Mouse (Mus musculus) urinary bladder, postnatal 10 days (tissue): ENCODE data around the gene Tardbp.

Experiments used
- DNase-seq: peaks from one replicate; pipeline ENCODE4 v3.0.0; 2022; ENCODE audit warnings: low spot score

The Tardbp gene

GRCm38 (mm10) chr4:148639455-148639854 lies 12.6 kb upstream of the Tardbp start:
- no peak for DNase-seq

DNA sequence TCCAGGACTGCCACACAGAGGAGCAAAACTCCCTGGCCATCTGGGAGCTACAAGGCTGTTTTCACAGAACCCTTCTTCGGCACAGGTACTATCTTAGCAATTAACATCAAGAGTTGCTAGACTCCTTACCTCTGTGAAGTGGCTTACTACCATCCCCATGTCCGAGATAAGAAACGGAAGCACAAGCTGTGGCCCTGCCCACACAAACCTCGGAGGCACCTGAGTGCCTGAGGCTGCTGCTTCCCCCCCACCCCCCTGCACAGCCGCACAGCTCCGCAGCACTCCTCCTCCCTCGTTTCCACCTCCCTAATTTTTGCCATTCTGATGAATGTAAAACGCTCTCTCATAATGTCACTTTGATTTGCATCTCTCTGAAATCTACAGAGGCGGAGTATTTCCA lies 11.5 kb upstream of the Tardbp start:
- no peak for DNase-seq

DNA sequence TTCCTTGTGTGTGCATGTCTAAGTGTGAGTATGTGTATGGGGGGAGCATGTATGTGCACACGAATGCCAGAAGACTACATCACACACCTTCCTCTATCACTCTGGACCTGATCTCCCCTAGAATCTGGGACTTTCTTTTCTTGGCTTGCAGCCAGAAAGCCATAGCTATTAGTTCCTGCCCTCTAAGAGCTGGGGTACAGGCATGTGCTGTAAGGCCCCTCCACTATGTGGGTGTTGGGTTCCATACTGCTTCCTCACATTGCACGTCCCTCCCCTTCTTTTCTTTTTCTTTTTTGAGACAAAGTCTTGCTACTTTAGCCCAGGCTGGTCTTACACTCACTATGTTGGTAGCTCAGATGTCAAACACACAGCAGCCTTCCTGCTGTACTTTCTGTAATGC lies 8.5 kb upstream of the Tardbp start:
- DNase-seq: no peak

GRCm38 (mm10) chr4:148633395-148634061 lies 6.7 kb upstream of the Tardbp start:
- DNase-seq: no peak

- no peak for DNase-seq
Observed at GRCm38 (mm10) chr4:148632013-148632692, 5.3 kb upstream of the Tardbp start.

DNA sequence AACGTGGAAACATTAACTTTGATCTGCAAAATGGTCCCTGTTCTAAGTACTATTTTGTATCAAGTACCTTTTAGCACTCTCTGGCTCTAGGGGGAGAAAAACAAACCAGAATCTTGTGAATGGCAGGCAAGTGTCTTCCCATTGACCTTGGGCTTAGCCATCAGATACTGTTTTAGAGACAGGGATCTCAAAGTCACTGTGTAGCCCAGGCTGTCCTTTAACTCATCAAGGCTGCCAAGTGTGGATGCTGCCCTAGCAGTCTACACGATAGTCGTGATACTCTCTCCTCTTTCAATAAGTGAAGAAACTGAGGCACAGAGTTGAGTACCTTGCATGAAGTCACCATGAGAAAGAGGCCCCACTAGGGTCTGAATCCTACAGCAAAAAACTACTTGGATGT lies 427 bp upstream of the Tardbp start:
- DNase-seq: no peak

DNA sequence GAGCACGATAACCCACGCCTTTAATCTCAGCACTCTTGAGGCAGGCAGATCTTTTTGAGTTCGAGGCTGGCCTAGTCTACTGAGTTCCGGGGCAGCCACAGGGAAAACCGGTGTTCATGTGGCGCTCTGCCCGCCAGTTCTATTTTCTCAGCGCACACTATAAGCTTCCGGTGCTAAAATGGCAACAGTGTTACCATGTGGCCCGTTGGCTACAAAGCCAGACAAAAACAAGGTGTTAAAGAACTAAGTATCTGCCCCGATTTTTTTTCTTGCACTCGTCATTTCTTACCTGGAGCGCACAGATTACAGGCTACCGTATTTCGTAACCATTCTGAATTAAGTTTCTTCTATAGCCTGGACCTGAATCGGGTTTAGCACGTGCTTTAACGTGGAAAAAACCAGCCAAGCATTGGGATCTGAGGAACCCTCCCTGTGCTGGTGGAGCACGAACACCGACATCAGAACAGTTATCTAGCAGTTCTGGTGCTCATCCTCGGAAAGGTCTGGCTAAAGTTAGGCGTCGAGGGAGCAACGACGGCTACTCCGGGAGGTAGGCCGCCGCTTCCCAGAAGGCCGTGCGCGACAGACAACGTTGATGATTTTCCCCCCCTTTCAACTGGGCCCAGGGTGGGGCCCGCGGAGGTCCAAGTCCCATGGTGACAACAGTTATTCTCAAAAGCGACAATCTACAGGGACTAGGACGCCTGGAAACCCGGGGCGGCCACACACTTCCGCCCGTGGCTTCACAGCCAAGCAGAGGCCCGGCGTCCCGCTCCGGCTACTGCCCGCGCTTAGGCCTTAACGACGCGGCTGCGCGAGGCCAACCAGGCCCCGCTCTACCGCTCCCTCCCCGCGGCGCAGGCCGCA lies 830 bp downstream of the Tardbp start:
- no peak for DNase-seq

DNA sequence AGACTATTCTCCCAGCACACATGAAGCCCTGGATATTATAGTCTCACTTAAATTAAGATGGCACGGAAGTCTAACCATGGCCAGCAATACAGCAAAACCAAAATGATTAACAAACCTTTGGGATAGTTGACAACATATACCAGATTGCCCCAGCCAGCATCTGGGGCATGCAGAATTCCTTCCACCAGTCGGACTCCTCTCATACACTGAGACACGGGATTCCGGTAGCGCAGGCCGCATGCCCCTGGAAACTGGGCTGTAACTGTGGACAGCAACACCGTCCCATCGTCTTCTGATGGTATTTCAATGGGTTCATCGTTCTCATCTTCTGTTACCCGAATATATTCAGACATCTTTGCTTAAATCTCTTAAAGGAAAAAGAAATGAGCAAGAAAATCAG lies 1.8 kb downstream of the Tardbp start:
- DNase-seq: no peak

DNA sequence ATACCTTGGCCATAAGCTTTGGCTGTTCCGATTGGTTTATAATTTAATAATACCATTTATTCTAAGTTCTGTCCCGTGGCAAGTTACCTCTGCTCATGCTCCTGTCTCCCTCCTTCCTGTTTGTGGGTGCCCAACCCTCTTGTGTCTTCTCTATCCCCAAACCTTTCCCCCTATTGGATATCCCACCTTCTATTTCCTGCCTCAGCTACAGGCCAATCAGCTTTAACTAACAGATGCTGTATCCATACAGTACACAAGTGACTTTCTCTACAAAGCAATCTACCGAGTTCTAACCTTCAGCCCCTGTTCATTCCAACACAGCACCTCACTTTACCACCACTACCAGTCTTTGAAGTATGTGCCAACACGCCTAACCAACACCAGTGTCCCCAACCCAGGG lies 3.2 kb downstream of the Tardbp start:
- DNase-seq: no peak

- no peak for DNase-seq
Observed at GRCm38 (mm10) chr4:148622485-148622884, 4.3 kb downstream of the Tardbp start.

DNA sequence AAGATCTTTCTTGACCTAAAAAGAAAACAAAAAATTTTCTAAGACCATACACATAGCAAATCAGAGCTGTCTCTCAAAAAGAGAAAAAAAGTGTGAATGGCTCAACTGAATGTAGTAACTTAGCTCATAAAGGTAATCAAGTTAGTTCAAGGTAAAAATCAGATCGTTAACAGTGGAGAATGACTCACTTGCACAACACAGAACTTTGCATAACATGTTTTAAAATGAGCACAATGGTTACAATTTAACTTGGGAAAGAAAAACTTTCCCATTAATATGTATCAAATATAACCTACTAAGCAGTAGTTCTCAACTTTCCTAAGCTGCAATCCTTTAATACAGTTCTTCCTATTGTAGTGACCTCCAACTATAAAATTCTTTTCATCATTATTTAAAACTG lies 6.1 kb downstream of the Tardbp start:
- DNase-seq: no peak

DNA sequence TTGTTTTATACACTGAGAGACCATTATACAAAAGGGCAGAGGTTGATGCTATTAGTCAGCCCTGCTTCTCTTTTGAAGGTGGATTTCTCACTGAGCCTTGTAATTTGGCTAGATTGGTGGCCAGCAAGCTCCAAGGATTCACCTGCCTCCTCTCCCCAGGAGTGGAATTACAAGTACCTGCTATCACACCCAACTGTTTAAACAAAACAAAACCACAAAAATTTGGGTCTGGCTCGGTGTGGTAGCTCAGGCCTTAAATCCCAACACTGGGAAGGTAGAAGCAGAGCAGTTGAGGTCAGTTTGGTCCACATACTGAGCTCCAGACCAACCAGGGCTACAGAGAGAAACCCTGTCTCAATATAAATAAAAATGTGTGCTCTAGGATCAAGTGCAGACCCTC lies 7.0 kb downstream of the Tardbp start:
- DNase-seq: no peak

- DNase-seq: no peak
Observed at GRCm38 (mm10) chr4:148613738-148614137, 13.1 kb downstream of the Tardbp start.

GRCm38 (mm10) chr4:148612557-148612956 lies 14.3 kb downstream of the Tardbp start:
- DNase-seq: no peak

- DNase-seq: no peak
Observed at GRCm38 (mm10) chr4:148610631-148611364, 16.0 kb downstream of the Tardbp start.

GRCm38 (mm10) chr4:148609805-148610204 lies 17.0 kb downstream of the Tardbp start:
- no peak for DNase-seq

GRCm38 (mm10) chr4:148607758-148608157 lies 19.1 kb downstream of the Tardbp start:
- DNase-seq: peak; percentile 59

DNA sequence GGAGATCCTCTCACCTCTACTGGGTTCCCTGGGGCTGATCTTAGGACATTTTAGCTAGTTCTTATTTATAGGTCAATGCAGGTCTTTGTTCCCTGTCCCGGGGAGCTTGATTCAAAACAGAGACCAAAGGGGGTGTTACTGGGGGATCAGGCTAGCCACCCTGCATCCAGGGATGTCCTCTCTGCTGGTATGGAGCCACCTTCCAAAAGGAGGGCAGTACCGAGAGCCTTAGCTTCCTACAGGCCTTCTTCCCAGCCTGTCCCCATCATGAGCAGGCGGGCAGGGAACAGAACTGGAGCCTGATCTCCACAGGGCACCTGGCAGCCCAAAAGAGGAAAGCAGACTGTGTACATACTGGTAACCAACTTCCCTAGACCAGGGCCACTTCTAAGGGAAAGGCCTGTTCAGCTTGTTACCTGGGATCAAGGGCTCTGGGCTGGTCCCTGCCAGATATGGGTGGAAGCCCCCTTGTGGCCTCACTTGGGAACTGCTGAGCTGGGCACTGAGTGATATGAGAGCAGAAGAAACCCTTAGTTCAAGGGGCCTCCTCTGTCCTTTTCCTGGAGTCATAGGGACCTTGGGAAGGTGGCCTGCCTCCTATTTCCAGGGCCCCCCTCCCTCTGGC lies 22.2 kb downstream of the Tardbp start:
- DNase-seq: no peak

- DNase-seq: no peak
Observed at GRCm38 (mm10) chr4:148604141-148604540, 22.7 kb downstream of the Tardbp start.

- no peak for DNase-seq
Observed at GRCm38 (mm10) chr4:148603376-148604139, 23.3 kb downstream of the Tardbp start.
